Mouse (Mus musculus) cerebellum, postnatal 10 days (tissue): ENCODE measurements around the gene Fancc.

ENCODE experiments used
- DNase-seq, 2 experiments: peaks; one replicate each; pipeline ENCODE4 v3.0.0; 2021; ENCODE audit warnings: mixed read lengths in 2 of 2

Gene Fancc

DNA sequence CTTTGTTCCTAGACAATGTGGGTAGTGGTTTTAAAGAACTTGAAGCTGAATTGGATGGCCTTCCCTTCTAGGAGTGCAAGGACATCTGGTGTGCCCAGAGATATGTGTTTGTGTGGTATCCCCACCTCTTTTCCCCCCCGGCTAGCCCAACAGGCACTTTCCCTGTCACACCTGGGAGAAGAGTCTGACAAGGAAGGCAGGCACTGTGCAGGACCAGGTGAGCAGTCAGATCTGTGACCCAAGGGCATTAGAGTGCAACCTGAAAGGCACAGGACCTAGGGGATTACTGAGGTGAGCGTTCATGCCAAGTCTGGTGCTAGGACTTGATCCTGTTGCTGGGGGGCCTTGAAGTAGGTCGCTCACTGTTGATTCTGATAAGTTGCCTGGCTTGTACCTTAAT, 255.4 kb downstream of the Fancc start:
- no peak for DNase-seq

GRCm38 (mm10) chr13:63240835-63241234, 256.2 kb downstream of the Fancc start:
- no peak for DNase-seq

DNA sequence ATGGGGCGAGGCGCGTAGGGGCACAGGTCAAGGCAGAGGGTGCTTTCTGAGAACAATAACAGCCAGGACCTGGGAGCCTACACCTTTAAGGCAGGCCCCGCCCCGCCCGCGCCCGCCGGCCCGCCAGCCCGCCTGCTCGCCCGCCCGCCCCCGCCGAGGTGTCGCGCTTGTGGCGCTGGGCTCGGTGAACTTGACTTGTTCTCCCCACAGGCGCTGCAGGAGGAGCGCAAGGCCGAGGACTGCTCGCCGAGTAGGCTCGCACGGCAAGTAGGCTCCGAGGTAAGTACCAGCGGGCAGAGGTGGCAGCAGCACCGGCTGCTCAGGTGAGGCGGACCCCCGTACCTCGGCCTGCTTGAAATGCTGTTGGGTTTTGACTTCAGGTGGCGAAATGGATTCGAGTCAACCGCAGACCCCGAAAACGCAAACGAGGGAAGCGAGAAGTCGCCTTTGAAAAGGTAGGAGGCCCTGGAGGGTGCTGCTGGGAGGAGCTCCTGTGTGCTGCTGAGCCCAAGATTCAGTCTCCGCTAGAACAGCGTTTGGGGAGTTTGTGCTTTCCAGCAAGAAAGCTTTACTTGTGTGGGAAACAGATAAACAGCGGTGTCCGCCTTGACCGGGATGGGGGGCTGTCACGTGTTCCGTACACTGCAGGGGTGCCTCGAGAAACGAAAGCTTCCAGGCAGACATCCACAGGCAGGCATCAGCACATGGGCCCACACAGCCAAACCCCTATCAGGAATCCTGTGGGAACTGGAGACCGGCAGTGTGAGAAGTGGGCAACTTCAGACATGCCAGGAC, 257.0 kb downstream of the Fancc start:
- peak; percentile 88 to 91 for DNase-seq

GRCm38 (mm10) chr13:63239301-63239804, 257.7 kb downstream of the Fancc start:
- DNase-seq = peak in 1 of 2 experiments; percentile 39

DNA sequence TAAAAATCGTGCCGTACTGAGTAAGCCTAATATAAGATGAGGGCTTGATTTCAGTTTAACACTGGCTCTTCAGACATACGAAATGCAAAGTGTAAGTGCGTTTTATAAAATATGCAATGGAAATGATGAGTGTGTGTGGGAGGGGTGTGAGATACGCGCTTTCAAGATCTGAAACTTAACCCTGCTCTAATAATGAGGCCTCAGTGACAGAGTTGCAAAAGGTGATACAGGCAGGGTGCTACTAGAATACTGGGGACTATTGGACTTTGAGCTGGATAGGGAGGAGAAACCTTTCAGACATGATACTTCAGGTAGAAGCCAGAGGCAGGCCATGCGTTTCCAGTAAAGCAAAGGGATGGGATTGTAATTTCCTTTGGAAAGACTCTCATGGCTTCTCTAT, 259.0 kb downstream of the Fancc start:
- no peak for DNase-seq

- no peak for DNase-seq
Measured at GRCm38 (mm10) chr13:63236159-63236893, 260.8 kb downstream of the Fancc start.

- no peak for DNase-seq
Measured at GRCm38 (mm10) chr13:63235551-63235950, 261.5 kb downstream of the Fancc start.
